ENCODE assay signal across 9 mouse cellular contexts in the genomic region with DNA sequence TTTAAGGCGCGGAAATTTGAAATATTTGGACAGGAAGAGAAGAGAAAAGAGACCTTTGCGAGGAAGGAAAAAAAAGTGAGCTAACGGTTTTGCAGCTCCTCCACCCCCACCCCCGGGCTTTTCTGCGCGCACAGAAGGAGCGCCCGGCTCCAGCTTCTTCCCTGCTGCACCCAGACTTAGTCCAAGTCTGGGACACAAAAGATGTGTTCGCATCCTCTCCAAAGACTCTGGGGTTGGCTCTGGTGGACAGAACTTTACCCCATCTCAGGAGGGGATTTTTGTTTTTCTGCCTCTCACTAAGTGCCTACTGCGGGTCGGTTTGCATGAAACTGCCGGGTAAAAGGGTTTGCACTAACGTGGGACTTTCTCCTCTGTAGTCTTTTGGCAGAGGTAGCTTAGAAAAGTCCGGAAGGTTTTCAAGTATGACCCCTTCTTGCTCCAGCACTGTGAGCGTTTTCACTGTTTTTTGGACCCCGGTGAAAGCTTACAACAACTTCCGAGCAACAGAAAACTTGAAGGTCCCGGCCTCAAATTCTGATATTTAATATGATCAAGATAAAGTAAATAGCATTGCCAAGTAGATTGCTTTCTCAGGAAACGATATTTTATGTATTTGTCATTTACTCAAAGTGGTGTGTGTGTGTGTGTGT. TPM values are rescaled to one million over a fixed set of nuclear protein-coding genes. Genes with fewer than 3 reads are reported as not detected.
DNase-seq lines count a peak whose midpoint lies in the region; ATAC-seq lines count a peak whose summit lies in the region.
"Had no signal": no experiment of that assay in that cellular context is flagged by ENCODE, and none has a peak within 500 bp of the region (broad histone marks: within the 10 kb centered on the region; RNA-seq: fewer than 3 reads in every experiment).

No protein-coding gene starts in this region.

- H3K9ac ChIP-seq in embryonic facial prominence, embryonic 13.5 days: peak overlapping the region; percentile 55; the same call in 1 of the 2 replicates
- no peak overlapping the region for H3K9ac ChIP-seq in midbrain, embryonic 15.5 days

- DNase-seq in frontal cortex, adult 2 months (ENCODE audit: extremely low spot score in 1 of 2, low spot score in 1 of 2): no peak
- DNase-seq in A20 (ENCODE audit: low read depth, low spot score): peak; percentile 82
- DNase-seq in urinary bladder, adult 18-20 months (ENCODE audit: low spot score in 2 of 2): no peak
- DNase-seq in testis, postnatal 10 days (ENCODE audit: low spot score): no peak

- H3K9me3 ChIP-seq in embryonic facial prominence, embryonic 13.5 days: no peaks in the 10 kb centered on the region
- no peaks in the 10 kb centered on the region for H3K9me3 ChIP-seq in midbrain, embryonic 15.5 days

- peaks cover 12% of the 10 kb centered on the region for H3K4me1 ChIP-seq in embryonic facial prominence, embryonic 13.5 days
- H3K4me1 ChIP-seq in midbrain, embryonic 15.5 days: peaks cover 12% of the 10 kb centered on the region

- H3K36me3 ChIP-seq in embryonic facial prominence, embryonic 13.5 days: no peaks in the 10 kb centered on the region
- no peaks in the 10 kb centered on the region for H3K36me3 ChIP-seq in midbrain, embryonic 15.5 days (replicated peaks)

- H3K27me3 ChIP-seq in embryonic facial prominence, embryonic 13.5 days: peaks cover 79% of the 10 kb centered on the region
- peaks cover 60% of the 10 kb centered on the region for H3K27me3 ChIP-seq in midbrain, embryonic 15.5 days (replicated peaks)
- H3K27me3 ChIP-seq: Patski had no signal

- WGBS in embryonic facial prominence, embryonic 13.5 days: 1% methylated on average over 20 of the region's 20 CpGs
- WGBS in midbrain, embryonic 15.5 days: 2% methylated on average over 20 of the region's 20 CpGs

- no peak overlapping the region for H3K27ac ChIP-seq in embryonic facial prominence, embryonic 13.5 days
- no peak overlapping the region for H3K27ac ChIP-seq in midbrain, embryonic 15.5 days

- H3K4me2 ChIP-seq in embryonic facial prominence, embryonic 13.5 days: peak overlapping the region; percentile 63
- H3K4me2 ChIP-seq in midbrain, embryonic 15.5 days: peak overlapping the region; percentile 49

- ATAC-seq in frontal cortex, adult (ENCODE audit: low TSS enrichment): peak; percentile 44; the same call in 1 of the 2 replicates
- ATAC-seq in embryonic facial prominence, embryonic 13.5 days (ENCODE audit: insufficient number of reproducible peaks, insufficient read depth, low FRiP score, low TSS enrichment, low read depth): no peak
- ATAC-seq in inflammation-experienced regulatory T-cells, adult 6 months: peak; percentile 63
- no peak for ATAC-seq in midbrain, embryonic 15.5 days (replicated peaks)

- peak overlapping the region; percentile 38 for H3K4me3 ChIP-seq in embryonic facial prominence, embryonic 13.5 days
- H3K4me3 ChIP-seq in midbrain, embryonic 15.5 days: peak overlapping the region; percentile 27

RNA-seq across cellular contexts. Expression of a gene that starts 9.0 kb away (rescaled TPM):
- polyA plus RNA-seq in frontal cortex, adult 2 months (2012; rRNA removed): 4.3 and 4.8 TPM in 2 replicates
- 10.9 and 15.9 TPM in 2 replicates for polyA plus RNA-seq in embryonic facial prominence, embryonic 13.5 days (2015; fragmentation: Nextera tagmentation; extraction: Ambion mirVana)
- 10 to 100 TPM; 20.4 to 34.9 (median 20.9) TPM for polyA plus RNA-seq in inflammation-experienced regulatory T-cells, adult 6 months (2017; shearing (Covaris generic))
- polyA plus RNA-seq in midbrain, embryonic 15.5 days (2015; fragmentation: Nextera tagmentation; extraction: Ambion mirVana): 2.5 and 2.6 TPM in 2 replicates

RNA-seq across cellular contexts. Expression of a gene that starts 18.4 kb away (rescaled TPM):
- 16.2 and 21.4 TPM in 2 replicates for polyA plus RNA-seq in frontal cortex, adult 2 months (2012; rRNA removed)
- polyA plus RNA-seq in embryonic facial prominence, embryonic 13.5 days (2015; fragmentation: Nextera tagmentation; extraction: Ambion mirVana): 24.6 and 27.5 TPM in 2 replicates
- polyA plus RNA-seq in inflammation-experienced regulatory T-cells, adult 6 months (2017; shearing (Covaris generic)): 1 to 10 TPM; 3.1 to 5.0 (median 4.8) TPM
- 31.5 TPM in 2 replicates for polyA plus RNA-seq in midbrain, embryonic 15.5 days (2015; fragmentation: Nextera tagmentation; extraction: Ambion mirVana)

Comparison
In these comparisons a context has a peak if more than half of its experiments do, and no peak if none do; other contexts are left out.
1. ATAC-seq: peak in frontal cortex, adult (single experiment) and inflammation-experienced regulatory T-cells, adult 6 months (single experiment); none in embryonic facial prominence, embryonic 13.5 days (single experiment) and midbrain, embryonic 15.5 days (single experiment).